Mouse (Mus musculus) MEL (cell line): ENCODE measurements around the gene Epha10. TPM values are rescaled to one million over a fixed set of nuclear protein-coding genes. Genes with fewer than 3 reads are reported as not detected.

ENCODE experiments used
- DNase-seq: peaks from one replicate; pipeline ENCODE4 v3.0.0; 2011; ENCODE audit warnings: low read depth, low spot score
- H3K27ac ChIP-seq: 2 replicates; pipeline ENCODE4 v1.5.1; 2012; ENCODE audit warnings: low read depth, mild to moderate bottlenecking, control low read depth, low read length, moderate library complexity; ENCODE audit not compliant: control insufficient read depth
- H3K27me3 ChIP-seq, 2 experiments: fragments of 150-350 bp in 1 of 2; sonication (generic) in 1 of 2; 2 replicates each; pipeline ENCODE4 v1.6.1; 2012; ENCODE audit warnings: low read length in 2 of 2, mild to moderate bottlenecking in 2 of 2, improper control_type of control experiment in 1 of 2, moderate library complexity in 1 of 2; ENCODE audit not compliant: insufficient read depth in 2 of 2, control insufficient read depth in 1 of 2
- H3K36me3 ChIP-seq, 2 experiments: 2 replicates each; pipeline ENCODE4 v1.6.1; 2012 to 2014; ENCODE audit warnings: low read length in 2 of 2, improper control_type of control experiment in 1 of 2, inconsistent platforms in 1 of 2, mild to moderate bottlenecking in 1 of 2; ENCODE audit not compliant: insufficient read depth in 2 of 2, control insufficient read depth in 1 of 2
- H3K4me1 ChIP-seq, 2 experiments: fragments of 150-350 bp in 1 of 2; sonication (generic) in 1 of 2; 2 replicates each; pipeline ENCODE4 v1.6.1; 2012; ENCODE audit warnings: low read length in 2 of 2, improper control_type of control experiment in 1 of 2, mild to moderate bottlenecking in 1 of 2; ENCODE audit not compliant: insufficient read depth in 2 of 2, control insufficient read depth in 1 of 2
- H3K4me3 ChIP-seq, 2 experiments: fragments of 150-350 bp in 1 of 2; sonication (generic) in 1 of 2; 2 replicates each; pipeline ENCODE4 v1.5.1; 2012; ENCODE audit warnings: low read depth in 2 of 2, low read length in 2 of 2, mild to moderate bottlenecking in 2 of 2, moderate library complexity in 2 of 2, control low read depth in 1 of 2, improper control_type of control experiment in 1 of 2; ENCODE audit not compliant: control insufficient read depth in 1 of 2, insufficient read depth in 1 of 2
- H3K79me2 ChIP-seq: 2 replicates; pipeline ENCODE4 v1.6.1; 2012; ENCODE audit warnings: mild to moderate bottlenecking, low read length, moderate library complexity; ENCODE audit not compliant: control insufficient read depth, poor library complexity, insufficient read depth
- H3K9ac ChIP-seq: 2 replicates; pipeline ENCODE4 v1.6.1; 2012; ENCODE audit warnings: low read depth, mild to moderate bottlenecking, control low read depth, low read length, moderate library complexity; ENCODE audit not compliant: control insufficient read depth, poor library complexity, severe bottlenecking
- H3K9me3 ChIP-seq: fragments of 150-350 bp; sonication (generic); replicated peaks from 2 replicates; pipeline ENCODE4 v1.6.1; 2012; ENCODE audit warnings: mild to moderate bottlenecking, low read length, improper control_type of control experiment, moderate library complexity; ENCODE audit not compliant: insufficient read depth
- BHLHE40 ChIP-seq: IDR thresholded peaks from 2 replicates; pipeline ENCODE4 v1.6.1; 2012; ENCODE audit warnings: low read depth, mild to moderate bottlenecking, inconsistent platforms, low read length, improper control_type of control experiment, borderline replicate concordance
- CTCF ChIP-seq, 3 experiments: IDR thresholded peaks in 2 of 3; conservative IDR thresholded peaks in 1 of 3; 2 replicates each; pipeline ENCODE4 v1.5.1; 2011 to 2012; ENCODE audit warnings: low read length in 3 of 3, low read depth in 2 of 3, mild to moderate bottlenecking in 2 of 3, improper control_type of control experiment in 1 of 3, inconsistent platforms in 1 of 3, mixed read lengths in 1 of 3, moderate library complexity in 1 of 3; ENCODE audit not compliant: control insufficient read depth in 1 of 3, insufficient read depth in 1 of 3, poor library complexity in 1 of 3, severe bottlenecking in 1 of 3
- GABPA ChIP-seq: IDR thresholded peaks from 2 replicates; pipeline ENCODE4 v1.6.1; 2012; ENCODE audit warnings: low read depth, mild to moderate bottlenecking, inconsistent platforms, low read length, improper control_type of control experiment, moderate library complexity
- GATA1 ChIP-seq: IDR thresholded peaks from 2 replicates; pipeline ENCODE4 v1.6.1; 2011; ENCODE audit warnings: low read depth, low read length, improper control_type of control experiment
- HCFC1 ChIP-seq: IDR thresholded peaks from 2 replicates; pipeline ENCODE4 v1.6.1; 2012; ENCODE audit warnings: low read depth, mild to moderate bottlenecking, inconsistent platforms, low read length, improper control_type of control experiment, moderate library complexity
- JUND ChIP-seq: IDR thresholded peaks from 2 replicates; pipeline ENCODE4 v1.6.1; 2011; ENCODE audit warnings: low read depth, mild to moderate bottlenecking, improper control_type of control experiment, low read length
- MAFK ChIP-seq: IDR thresholded peaks from 2 replicates; pipeline ENCODE4 v1.6.1; 2011; ENCODE audit warnings: low read depth, mild to moderate bottlenecking, low read length, improper control_type of control experiment, borderline replicate concordance
- MAZ ChIP-seq: IDR thresholded peaks from 2 replicates; pipeline ENCODE4 v1.6.1; 2012; ENCODE audit warnings: low read depth, mild to moderate bottlenecking, inconsistent platforms, low read length, improper control_type of control experiment
- MEF2A ChIP-seq: IDR thresholded peaks from 2 replicates; pipeline ENCODE4 v1.6.1; 2014; ENCODE audit warnings: low read depth, mild to moderate bottlenecking, inconsistent platforms, low read length, improper control_type of control experiment; ENCODE audit not compliant: poor library complexity, insufficient replicate concordance, severe bottlenecking; ENCODE audit errors: extremely low read depth
- MYB ChIP-seq: IDR thresholded peaks from 2 replicates; pipeline ENCODE4 v1.6.1; 2011; ENCODE audit warnings: mild to moderate bottlenecking, low read depth, low read length, improper control_type of control experiment
- NELFE ChIP-seq: IDR thresholded peaks from 2 replicates; pipeline ENCODE4 v1.6.1; 2011; ENCODE audit warnings: low read depth, low read length, improper control_type of control experiment
- NRF1 ChIP-seq: IDR thresholded peaks from 2 replicates; pipeline ENCODE4 v1.6.1; 2014; ENCODE audit warnings: low read depth, mild to moderate bottlenecking, inconsistent platforms, low read length, improper control_type of control experiment, moderate library complexity; ENCODE audit not compliant: poor library complexity, insufficient read depth, severe bottlenecking
- POLR2A ChIP-seq, 2 experiments: IDR thresholded peaks; 2 replicates each; pipeline ENCODE4 v1.6.1; 2011 to 2012; ENCODE audit warnings: low read length in 2 of 2, mild to moderate bottlenecking in 2 of 2, control low read depth in 1 of 2, improper control_type of control experiment in 1 of 2, low read depth in 1 of 2, moderate library complexity in 1 of 2; ENCODE audit not compliant: control insufficient read depth in 1 of 2, insufficient read depth in 1 of 2, poor library complexity in 1 of 2
- POLR2AphosphoS5 ChIP-seq: IDR thresholded peaks from 2 replicates; pipeline ENCODE4 v1.6.1; 2012; ENCODE audit warnings: low read depth, borderline replicate concordance, mild to moderate bottlenecking, inconsistent platforms, low read length, moderate library complexity, mixed read lengths
- RAD21 ChIP-seq: IDR thresholded peaks from 2 replicates; pipeline ENCODE4 v1.6.1; 2011; ENCODE audit warnings: mild to moderate bottlenecking, low read depth, low read length, improper control_type of control experiment
- SIN3A ChIP-seq: IDR thresholded peaks from 2 replicates; pipeline ENCODE4 v1.6.1; 2012; ENCODE audit warnings: low read length, improper control_type of control experiment, inconsistent platforms
- SMC3 ChIP-seq: IDR thresholded peaks from 2 replicates; pipeline ENCODE4 v1.6.1; 2011; ENCODE audit warnings: low read depth, low read length, improper control_type of control experiment
- TAL1 ChIP-seq: IDR thresholded peaks from 2 replicates; pipeline ENCODE4 v1.6.1; 2012; ENCODE audit warnings: mild to moderate bottlenecking, inconsistent platforms, low read length, moderate library complexity, mixed read lengths
- TBP ChIP-seq: IDR thresholded peaks from 2 replicates; pipeline ENCODE4 v1.8.0; 2011; ENCODE audit warnings: low read depth, low read length, improper control_type of control experiment
- TCF12 ChIP-seq: IDR thresholded peaks from 2 replicates; pipeline ENCODE4 v1.6.1; 2014; ENCODE audit warnings: low read depth, mild to moderate bottlenecking, inconsistent platforms, low read length, improper control_type of control experiment, moderate library complexity
- UBTF ChIP-seq: IDR thresholded peaks from 2 replicates; pipeline ENCODE4 v1.6.1; 2012; ENCODE audit warnings: low read depth, mild to moderate bottlenecking, inconsistent platforms, low read length, improper control_type of control experiment, moderate library complexity, borderline replicate concordance; ENCODE audit not compliant: insufficient read depth
- USF1 ChIP-seq: IDR thresholded peaks from 2 replicates; pipeline ENCODE4 v1.6.1; 2014; ENCODE audit warnings: low read depth, mild to moderate bottlenecking, inconsistent platforms, low read length, improper control_type of control experiment, moderate library complexity
- USF2 ChIP-seq, 2 experiments: IDR thresholded peaks; 2 replicates each; pipeline ENCODE4 v1.6.1; 2011 to 2012; ENCODE audit warnings: improper control_type of control experiment in 2 of 2, low read length in 2 of 2, borderline replicate concordance in 1 of 2, inconsistent platforms in 1 of 2, low read depth in 1 of 2, mild to moderate bottlenecking in 1 of 2; ENCODE audit not compliant: insufficient read depth in 1 of 2
- ZC3H11A ChIP-seq: IDR thresholded peaks from 2 replicates; pipeline ENCODE4 v1.6.1; 2012; ENCODE audit warnings: low read depth, mild to moderate bottlenecking, inconsistent platforms, low read length, improper control_type of control experiment
- ZMIZ1 ChIP-seq: IDR thresholded peaks from 2 replicates; pipeline ENCODE4 v1.6.1; 2012; ENCODE audit warnings: low read depth, mild to moderate bottlenecking, inconsistent platforms, low read length, improper control_type of control experiment, moderate library complexity
- ZNF384 ChIP-seq: IDR thresholded peaks from 2 replicates; pipeline ENCODE4 v1.6.1; 2012; ENCODE audit warnings: low read depth, mild to moderate bottlenecking, inconsistent platforms, low read length, improper control_type of control experiment
- polyA plus RNA-seq, 2 experiments: library from polyadenylated mRNA; stranded (reverse) in 1 of 2; unstranded in 1 of 2; fragments of >175 nt in 1 of 2; fragments of >200 nt in 1 of 2; gene quantifications; 2 replicates each; pipeline versions ENCODE4 v1.2.1 to v1.2.4; 2012; ENCODE audit warnings: low replicate concordance in 2 of 2, low read depth in 1 of 2; ENCODE audit not compliant: insufficient read length in 2 of 2, insufficient read depth in 1 of 2, missing spikeins in 1 of 2
- total RNA-seq: library from RNA; depleted of rRNA; stranded (reverse); fragments of 300-350 nt; gene quantifications from 2 replicates; pipeline ENCODE4 v1.2.3, GENCODE M21; 2012

Gene Epha10
- total and polyA plus RNA-seq, 3 experiments: not detected

GRCm38 (mm10) chr4:124847573-124847972, 33.1 kb upstream of the Epha10 start (continued):
- TF ChIP-seq JUND (no peak), MAFK (no peak), CTCF (IDR thresholded peaks at IDR 0.05 in 2 of 3, conservative IDR thresholded peaks at IDR 0.05 in 1 of 3; ENCODE audit: control insufficient read depth in 1 of 3, insufficient read depth in 1 of 3, low read depth in 2 of 3, low read length in 3 of 3, poor library complexity in 1 of 3, severe bottlenecking in 1 of 3) (peak; percentile 90 to 94 (median 93)), MYB (no peak), BHLHE40 (no peak), UBTF (no peak), HCFC1 (peak; percentile 59; the same call in 1 of the 2 replicates), TBP (no peak), SIN3A (peak; percentile 75), USF2 (IDR thresholded peaks at IDR 0.05; ENCODE audit: borderline replicate concordance in 1 of 2, insufficient read depth in 1 of 2, low read depth in 1 of 2, low read length in 2 of 2) (no peak), SMC3 (peak; percentile 67), TCF12 (peak; percentile 70), ZMIZ1 (no peak), TAL1 (peak; percentile 79), USF1 (peak; percentile 76), MAZ (no peak), POLR2AphosphoS5 (no peak), GABPA (no peak)

GRCm38 (mm10) chr4:124849631-124850260, 31.0 kb upstream of the Epha10 start:
- Histone ChIP-seq H3K4me1 (peaks cover 0 to 16% of the 10 kb centered on the region in 2 experiments; a peak in 3 of 4 replicates), H3K9ac (peak overlapping the region; percentile 91), H3K27ac (peak overlapping the region; percentile 2; the same call in 1 of the 2 replicates), H3K27me3 (no peaks in the 10 kb centered on the region), H3K36me3 (peaks cover 13 to 17% of the 10 kb centered on the region in 2 experiments; a peak in 3 of 4 replicates), H3K4me3 (peak overlapping the region; percentile 92 to 98), H3K9me3 (no peaks in the 10 kb centered on the region), H3K79me2 (peaks cover 42% of the 10 kb centered on the region)
- DNase-seq: peak; percentile 58
- TF ChIP-seq GABPA: no peak
- no peak for TF ChIP-seq NRF1
- TF ChIP-seq TCF12: no peak
- TF ChIP-seq POLR2A (IDR thresholded peaks at IDR 0.05; ENCODE audit: control insufficient read depth in 1 of 2, insufficient read depth in 1 of 2, low read depth in 1 of 2, low read length in 2 of 2, poor library complexity in 1 of 2): peak in 1 of 2 experiments; percentile 11; a peak in 1 of 4 replicates
- no peak for TF ChIP-seq CTCF (IDR thresholded peaks at IDR 0.05 in 2 of 3, conservative IDR thresholded peaks at IDR 0.05 in 1 of 3; ENCODE audit: control insufficient read depth in 1 of 3, insufficient read depth in 1 of 3, low read depth in 2 of 3, low read length in 3 of 3, poor library complexity in 1 of 3, severe bottlenecking in 1 of 3)
- TF ChIP-seq MAZ: no peak
- no peak for TF ChIP-seq USF2 (IDR thresholded peaks at IDR 0.05; ENCODE audit: borderline replicate concordance in 1 of 2, insufficient read depth in 1 of 2, low read depth in 1 of 2, low read length in 2 of 2)
- TF ChIP-seq MEF2A: no peak
- no peak for TF ChIP-seq ZC3H11A
- 0 out of 2 replicates have a peak, but pooled peaks have one; percentile 20 for TF ChIP-seq TBP
- no peak for TF ChIP-seq ZNF384
- no peak for TF ChIP-seq NELFE
- TF ChIP-seq UBTF: no peak
- no peak for TF ChIP-seq GATA1
- no peak for TF ChIP-seq SIN3A
- TF ChIP-seq BHLHE40: no peak
- no peak for TF ChIP-seq RAD21
